Mouse (Mus musculus): ENCODE results near the gene Ackr1.

The Ackr1 gene

GRCm38 (mm10) chr1:173333312-173334253 is at the start of gene Ackr1:
Ackr1 (minus strand) TSS chr1:173333750.
- DNase-seq (ENCODE audit: low spot score in 2 of 2), result peak; percentile 35 to 41

- DNase-seq (ENCODE audit: low spot score in 2 of 2), result no peak
Measured at GRCm38 (mm10) chr1:173381436-173381835, 47.9 kb upstream of the Ackr1 start.

GRCm38 (mm10) chr1:173377380-173378112 is 44.0 kb upstream of the Ackr1 start:
- peak in 1 of 2 experiments; percentile 25 for DNase-seq (ENCODE audit: low spot score in 2 of 2)

- no peak for DNase-seq (ENCODE audit: low spot score in 2 of 2)
Measured at GRCm38 (mm10) chr1:173374020-173374419, 40.5 kb upstream of the Ackr1 start.

GRCm38 (mm10) chr1:173371586-173371985 is 38.0 kb upstream of the Ackr1 start:
- DNase-seq (ENCODE audit: low spot score in 2 of 2), result no peak

GRCm38 (mm10) chr1:173370456-173370855 is 36.9 kb upstream of the Ackr1 start:
- no peak for DNase-seq (ENCODE audit: low spot score in 2 of 2)

- no peak for DNase-seq (ENCODE audit: low spot score in 2 of 2)
Measured at GRCm38 (mm10) chr1:173369611-173370010, 36.1 kb upstream of the Ackr1 start.

- no peak for DNase-seq (ENCODE audit: low spot score in 2 of 2)
Measured at GRCm38 (mm10) chr1:173367356-173368046, 34.0 kb upstream of the Ackr1 start, which contains the start of gene Cadm3. Cadm3 (minus strand) TSS chr1:173367695.

GRCm38 (mm10) chr1:173366701-173367355 is 33.3 kb upstream of the Ackr1 start:
- DNase-seq (ENCODE audit: low spot score in 2 of 2), result no peak

- DNase-seq (ENCODE audit: low spot score in 2 of 2), result no peak
Measured at GRCm38 (mm10) chr1:173365970-173366409, 32.4 kb upstream of the Ackr1 start.

GRCm38 (mm10) chr1:173364125-173364800 is 30.7 kb upstream of the Ackr1 start:
- no peak for DNase-seq (ENCODE audit: low spot score in 2 of 2)

- DNase-seq (ENCODE audit: low spot score in 2 of 2), result no peak
Measured at GRCm38 (mm10) chr1:173363436-173363835, 29.9 kb upstream of the Ackr1 start.

GRCm38 (mm10) chr1:173361651-173362050 is 28.1 kb upstream of the Ackr1 start:
- peak in 1 of 2 experiments; percentile 12 for DNase-seq (ENCODE audit: low spot score in 2 of 2)

GRCm38 (mm10) chr1:173359590-173360290 is 26.2 kb upstream of the Ackr1 start:
- no peak for DNase-seq (ENCODE audit: low spot score in 2 of 2)

- DNase-seq (ENCODE audit: low spot score in 2 of 2), result no peak
Measured at GRCm38 (mm10) chr1:173357799-173358198, 24.2 kb upstream of the Ackr1 start.

GRCm38 (mm10) chr1:173356699-173357098 is 23.1 kb upstream of the Ackr1 start:
- no peak for DNase-seq (ENCODE audit: low spot score in 2 of 2)

GRCm38 (mm10) chr1:173355107-173355846 is 21.7 kb upstream of the Ackr1 start:
- DNase-seq (ENCODE audit: low spot score in 2 of 2), result no peak

GRCm38 (mm10) chr1:173350372-173350957 is 16.9 kb upstream of the Ackr1 start, which contains the start of gene Aim2:
Aim2 (plus strand) TSS chr1:173350879.
- DNase-seq (ENCODE audit: low spot score in 2 of 2), result no peak

- DNase-seq (ENCODE audit: low spot score in 2 of 2), result peak in 1 of 2 experiments; percentile 29
Measured at GRCm38 (mm10) chr1:173349946-173350345, 16.4 kb upstream of the Ackr1 start.
